In the genomic region with DNA sequence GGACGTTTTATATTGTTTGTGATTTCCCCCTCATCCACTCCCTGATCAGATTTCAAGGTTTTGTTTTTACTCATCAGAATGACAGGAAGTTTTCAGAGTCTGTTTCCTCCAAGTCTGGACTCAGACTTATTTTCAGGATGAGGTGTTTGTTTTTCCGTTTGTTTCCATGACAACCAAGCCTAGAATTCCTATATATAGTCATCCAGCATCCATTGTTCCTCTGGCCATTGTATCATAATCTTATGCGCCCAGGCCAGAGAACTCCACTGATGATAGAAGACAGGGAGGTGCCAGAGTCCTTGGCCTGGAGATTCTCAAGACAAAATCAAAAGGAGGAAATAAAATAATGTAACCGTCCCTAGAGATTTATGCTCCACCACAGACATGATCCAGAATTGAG, we compare ENCODE assay signal across 12 mouse cellular contexts.
DNase-seq lines count a peak whose midpoint lies in the region; ATAC-seq and TF ChIP-seq lines count a peak whose summit lies in the region.
"Had no signal": no experiment of that assay in that cellular context is flagged by ENCODE, and none has a peak within 500 bp of the region (broad histone marks: within the 10 kb centered on the region; RNA-seq: fewer than 3 reads in every experiment).

No protein-coding gene starts in this region.

- H3K27ac ChIP-seq in lung, postnatal 0 days (ENCODE audit: low read length): no peak overlapping the region
- peak overlapping the region; percentile 61 for H3K27ac ChIP-seq in heart, embryonic 13.5 days (replicated peaks)
- H3K27ac ChIP-seq in midbrain, postnatal 0 days (ENCODE audit: low read depth, low read length): 0 out of 2 replicates have a peak overlapping the region, but pooled peaks have one; percentile 2
- H3K27ac ChIP-seq: liver, embryonic 14.5 days had no signal

- H3K4me2 ChIP-seq in lung, postnatal 0 days (replicated peaks; ENCODE audit: low read depth, low read length): no peak overlapping the region
- H3K4me2 ChIP-seq in heart, embryonic 13.5 days: no peak overlapping the region
- no peak overlapping the region for H3K4me2 ChIP-seq in midbrain, postnatal 0 days (ENCODE audit: low read depth, low read length, poor library complexity, severe bottlenecking)

- no peaks in the 10 kb centered on the region for H3K36me3 ChIP-seq in lung, postnatal 0 days (ENCODE audit: insufficient read depth, low read length)
- peaks cover 37% of the 10 kb centered on the region for H3K36me3 ChIP-seq in heart, embryonic 13.5 days
- no peaks in the 10 kb centered on the region for H3K36me3 ChIP-seq in midbrain, postnatal 0 days (ENCODE audit: insufficient read depth, low read length)

- H3K9me3 ChIP-seq in lung, postnatal 0 days (ENCODE audit: low read length): no peaks in the 10 kb centered on the region
- H3K9me3 ChIP-seq in heart, embryonic 13.5 days: no peaks in the 10 kb centered on the region
- H3K9me3 ChIP-seq in midbrain, postnatal 0 days (ENCODE audit: low read length): no peaks in the 10 kb centered on the region

- intact Hi-C loops in heart, postnatal 14 days (cut with DNase I): no loop called here

- no peak for TF ChIP-seq CTCF in lung, postnatal 0 days (IDR thresholded peaks at IDR 0.05)
- no peak for TF ChIP-seq CTCF in midbrain, postnatal 0 days (IDR thresholded peaks at IDR 0.05)

- TF ChIP-seq EP300 in lung, postnatal 0 days (IDR thresholded peaks at IDR 0.05): no peak; the same call in 1 of the 2 replicates

- no peak overlapping the region for H3K9ac ChIP-seq in lung, postnatal 0 days (replicated peaks; ENCODE audit: low read depth)
- no peak overlapping the region for H3K9ac ChIP-seq in heart, embryonic 13.5 days
- no peak overlapping the region for H3K9ac ChIP-seq in midbrain, postnatal 0 days (replicated peaks; ENCODE audit: low read length, poor library complexity, severe bottlenecking)
- H3K9ac ChIP-seq: liver, embryonic 14.5 days had no signal

- H3K4me3 ChIP-seq in lung, postnatal 0 days (ENCODE audit: low read depth, low read length): no peak overlapping the region
- no peak overlapping the region for H3K4me3 ChIP-seq in heart, embryonic 13.5 days
- no peak overlapping the region for H3K4me3 ChIP-seq in midbrain, postnatal 0 days (ENCODE audit: low read depth, low read length)
- H3K4me3 ChIP-seq: erythroblast, embryonic 14.5 days had no signal

- no peaks in the 10 kb centered on the region for H3K27me3 ChIP-seq in lung, postnatal 0 days (replicated peaks; ENCODE audit: insufficient read depth, low read length)
- no peaks in the 10 kb centered on the region for H3K27me3 ChIP-seq in heart, embryonic 13.5 days (replicated peaks)
- no peaks in the 10 kb centered on the region for H3K27me3 ChIP-seq in midbrain, postnatal 0 days (ENCODE audit: insufficient read depth, low read length)
- H3K27me3 ChIP-seq: CH12.LX had no signal

- DNase-seq in heart, adult 8-10 months (ENCODE audit: low spot score): peak; percentile 73
- DNase-seq in heart, postnatal 14 days: no peak
- DNase-seq in lung, postnatal 0 days (ENCODE audit: low spot score): peak; percentile 66
- no peak for DNase-seq in lung, adult 18-20 months
- DNase-seq in midbrain, postnatal 0 days (ENCODE audit: low spot score): no peak
- DNase-seq in thymus, postnatal 4 days: no peak
- no peak for DNase-seq in spleen, adult 12 weeks (ENCODE audit: low spot score)
- DNase-seq: cerebellum, adult 11-12 months had no signal

- 58% methylated on average over 4 of the region's 4 CpGs for WGBS in lung, postnatal 0 days
- 57% methylated on average over 4 of the region's 4 CpGs for WGBS in heart, embryonic 13.5 days
- 28% methylated on average over 4 of the region's 4 CpGs for WGBS in midbrain, postnatal 0 days

- H3K4me1 ChIP-seq in lung, postnatal 0 days (ENCODE audit: insufficient read depth, low read depth, low read length): peaks cover 3% of the 10 kb centered on the region; the same call in 1 of the 2 replicates
- H3K4me1 ChIP-seq in heart, embryonic 13.5 days: 0 out of 2 replicates have a peak, but pooled peaks cover 5% of the 10 kb centered on the region
- peaks cover 14% of the 10 kb centered on the region; the same call in 1 of the 2 replicates for H3K4me1 ChIP-seq in midbrain, postnatal 0 days (ENCODE audit: insufficient read depth, low read length)

- ATAC-seq in lung, postnatal 0 days: peak; percentile 78
- ATAC-seq in heart, embryonic 13.5 days (ENCODE audit: extremely low read depth, insufficient number of reproducible peaks, low FRiP score, low TSS enrichment): no peak
- ATAC-seq in midbrain, postnatal 0 days (ENCODE audit: low FRiP score): no peak

Comparison
In these comparisons a context has a peak if more than half of its experiments do, and no peak if none do; other contexts are left out.
1. DNase-seq: peak in heart, adult 8-10 months (single experiment) and lung, postnatal 0 days (single experiment); none in heart, postnatal 14 days (0 of 2), lung, adult 18-20 months (0 of 2), midbrain, postnatal 0 days (single experiment), thymus, postnatal 4 days (single experiment) and spleen, adult 12 weeks (single experiment).